Mouse (Mus musculus) fibroblast of lung, adult 2 months (primary cell): ENCODE measurements at regions not wholly inside any gene's neighbourhood (a gene's known extent, or its start where the extent isn't known, plus 50 kb on each side); places are given as distances from the start of the nearest gene placed in this dataset.

Source experiments
- DNase-seq: peaks from one replicate; pipeline ENCODE4 v3.0.0-alpha.2; 2011; ENCODE audit warnings: low read depth

DNA sequence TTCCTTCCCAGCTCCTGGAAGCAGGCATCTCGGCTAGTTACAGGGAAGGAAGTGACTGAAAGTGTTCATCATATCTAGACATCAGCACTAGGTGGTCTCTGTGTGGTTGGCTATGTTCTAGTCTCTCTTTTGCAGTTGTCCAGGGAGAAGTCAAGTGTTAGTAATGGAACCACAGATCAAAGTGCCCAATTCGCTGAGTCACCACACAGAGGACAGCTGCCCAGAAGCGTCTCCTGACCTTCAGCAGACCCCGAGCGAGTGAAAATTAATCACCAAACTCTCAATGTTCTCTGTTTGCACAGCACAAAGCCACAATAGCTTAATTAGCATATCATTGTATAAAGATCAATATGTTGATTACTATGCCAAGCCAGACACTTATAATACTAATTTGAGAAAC, 151.6 kb upstream of the Ncam1 start:
- no peak for DNase-seq

DNA sequence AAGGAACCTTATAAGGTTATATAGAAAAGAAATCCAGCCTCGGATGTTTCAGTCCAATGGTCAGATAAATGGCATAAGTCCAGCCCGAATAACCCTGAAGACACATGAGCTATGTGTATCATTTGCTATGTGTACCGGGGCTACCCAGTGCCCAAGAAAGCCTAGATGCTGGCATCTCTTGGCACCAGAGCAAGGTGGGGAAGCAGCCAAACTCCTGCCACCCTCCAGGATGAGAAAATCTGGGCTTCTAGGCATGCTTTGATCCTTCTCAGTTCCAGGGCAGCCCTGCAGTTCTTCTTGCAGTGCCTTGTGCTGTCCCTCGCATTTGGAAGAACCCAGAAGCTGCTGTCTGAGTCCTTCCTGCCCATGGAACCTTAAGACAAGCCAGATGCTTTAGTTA, 149.8 kb upstream of the Ncam1 start:
- DNase-seq, result no peak

DNA sequence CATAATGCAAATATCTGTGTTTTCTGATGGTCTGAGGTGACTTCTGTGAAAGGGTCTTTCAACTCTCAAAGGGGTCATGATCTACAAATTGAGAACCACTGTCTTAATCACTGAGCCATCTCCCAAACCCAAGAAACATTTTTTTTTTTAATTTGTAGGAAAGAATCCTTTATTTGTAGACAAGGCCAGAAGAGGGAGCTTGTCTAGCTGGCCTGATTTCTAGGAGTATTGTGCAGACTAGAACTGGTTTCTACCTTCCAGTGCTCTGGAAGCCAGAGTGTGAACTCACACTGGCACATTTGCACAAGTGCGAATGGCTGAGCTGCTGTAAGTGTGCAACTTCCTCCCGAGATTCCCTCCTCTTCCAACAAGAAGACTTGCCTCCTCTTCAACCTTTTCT, 148.1 kb upstream of the Ncam1 start:
- no peak for DNase-seq

DNA sequence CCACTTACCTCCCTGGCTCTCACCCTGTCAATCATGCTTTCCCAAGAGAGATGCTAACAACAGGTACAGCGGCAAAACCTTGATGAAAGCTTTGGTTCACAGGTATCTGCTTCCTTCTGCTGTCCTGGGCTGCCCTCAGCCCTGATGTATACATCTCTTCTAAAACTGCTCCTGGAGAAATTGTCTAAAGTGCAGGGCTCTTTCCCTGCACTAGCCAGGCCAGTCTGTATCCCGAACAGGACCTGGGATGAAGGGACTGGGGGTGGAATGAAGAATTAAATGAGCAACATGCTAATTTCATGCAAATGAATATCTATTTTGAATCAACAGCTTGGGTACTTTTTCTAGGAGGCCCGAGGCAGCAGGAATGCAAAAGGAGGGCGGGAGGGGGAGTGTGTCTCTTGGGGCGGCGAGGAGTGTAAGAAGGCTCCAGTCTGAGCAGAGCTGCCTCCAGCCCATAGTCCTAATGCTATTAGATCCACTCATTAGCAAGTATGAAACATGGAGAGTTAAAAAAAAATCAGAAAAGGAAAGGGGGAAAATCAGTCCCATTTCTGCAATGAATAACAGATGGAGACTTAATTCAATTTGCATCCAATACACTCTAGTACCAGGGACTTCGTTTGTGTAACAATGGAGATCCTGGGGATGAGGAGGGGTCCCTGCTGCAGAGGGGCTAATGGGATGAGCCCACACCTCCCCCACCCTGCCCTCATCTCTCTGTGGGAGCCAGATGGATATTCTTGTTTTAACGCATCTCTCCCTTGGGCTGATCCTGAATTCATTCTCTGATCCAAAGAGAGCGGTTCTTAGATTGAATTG, 137.0 kb upstream of the Ncam1 start:
- no peak for DNase-seq

DNA sequence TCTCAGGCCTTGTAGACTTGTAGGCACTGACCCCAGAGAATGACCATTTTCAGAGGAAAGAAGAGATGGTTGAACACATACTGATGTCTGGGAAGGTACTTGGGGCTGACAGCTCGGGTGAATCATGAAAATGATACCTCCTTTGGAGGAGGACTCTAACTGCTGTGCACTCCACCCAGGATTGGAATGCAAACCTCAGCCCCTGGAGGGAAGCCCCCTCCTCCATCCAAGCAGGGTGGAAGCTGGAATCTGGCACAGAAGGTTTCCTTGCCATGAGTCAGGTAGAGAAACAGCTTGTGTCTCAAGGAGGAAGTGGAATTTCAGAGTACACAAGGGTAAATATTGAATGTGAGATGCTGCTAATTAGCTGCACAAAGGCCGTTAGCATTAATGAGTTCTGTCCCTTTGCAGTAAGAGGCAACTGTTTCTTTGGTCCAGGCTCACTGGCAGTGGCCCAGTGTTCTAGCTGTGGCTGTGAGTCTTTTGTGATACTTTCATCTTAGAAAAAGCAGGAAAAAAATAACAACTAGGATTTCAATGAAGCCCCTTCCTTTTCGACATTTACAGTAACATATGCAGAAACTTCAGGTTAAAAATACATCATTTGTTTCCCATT, 129.4 kb upstream of the Ncam1 start:
- no peak for DNase-seq

DNA sequence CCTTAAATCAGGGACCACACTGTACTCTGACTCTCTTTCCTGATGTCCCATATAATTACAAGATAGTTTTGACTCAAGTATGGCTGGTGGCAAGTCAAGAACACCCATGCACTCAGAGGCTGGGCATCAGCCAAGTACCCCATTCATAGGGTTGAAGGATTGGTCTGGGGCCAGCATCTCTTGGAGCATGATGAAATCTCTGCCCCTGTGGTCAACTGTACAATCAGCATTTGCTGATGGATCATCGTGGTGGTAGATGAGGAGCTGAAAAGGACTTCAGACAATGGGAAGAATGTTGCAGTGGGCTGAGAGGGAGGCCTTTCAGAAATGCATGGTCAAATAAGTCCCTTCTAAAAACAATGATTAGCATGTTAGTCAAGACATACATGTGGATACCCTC, 128.6 kb upstream of the Ncam1 start:
- peak; percentile 35 for DNase-seq

DNA sequence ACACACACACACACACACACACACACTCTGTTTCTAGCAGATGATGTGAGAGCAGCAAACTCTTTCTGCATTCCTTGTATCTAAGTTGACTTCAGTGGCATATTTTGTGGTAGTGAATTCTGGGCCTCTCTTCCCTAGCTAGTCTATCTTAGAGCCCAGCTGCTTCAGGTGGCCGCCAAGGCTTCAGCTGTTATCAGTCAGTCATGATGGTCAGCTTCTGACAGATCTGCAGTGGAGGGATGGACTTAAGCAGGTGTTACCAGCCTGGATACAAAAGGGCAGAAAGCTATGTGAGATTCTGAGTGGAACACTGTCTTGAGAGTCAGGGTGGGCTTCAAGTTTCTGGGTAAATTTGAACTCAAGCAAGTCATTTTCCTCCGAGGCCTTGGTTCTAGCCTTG, 127.1 kb upstream of the Ncam1 start:
- no peak for DNase-seq

DNA sequence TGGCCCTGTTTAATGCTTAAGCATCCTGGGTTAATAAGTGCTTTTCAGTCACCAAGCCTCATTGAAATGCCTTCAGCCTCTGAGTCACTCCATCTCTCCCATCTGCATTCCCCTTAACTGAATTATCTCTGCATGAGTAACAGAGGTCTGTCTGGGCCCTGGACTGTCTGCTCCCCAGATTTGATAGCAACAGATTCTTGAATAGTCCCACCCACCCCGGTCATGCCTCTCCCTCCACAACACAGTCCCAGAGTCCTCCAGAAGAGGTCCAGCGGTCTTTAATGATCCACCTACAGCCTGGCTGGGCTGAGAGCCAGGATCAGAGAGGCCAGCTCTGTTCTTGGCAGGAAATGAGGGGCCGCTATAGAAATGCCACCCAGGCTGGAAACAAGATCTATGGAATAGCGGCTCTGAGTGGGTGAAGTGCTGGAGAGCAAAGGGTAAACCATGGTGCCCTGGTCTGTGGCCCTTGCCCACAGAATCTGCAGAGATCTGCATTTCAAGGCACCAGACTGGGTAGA, 125.3 kb upstream of the Ncam1 start:
- peak; percentile 54 for DNase-seq

DNA sequence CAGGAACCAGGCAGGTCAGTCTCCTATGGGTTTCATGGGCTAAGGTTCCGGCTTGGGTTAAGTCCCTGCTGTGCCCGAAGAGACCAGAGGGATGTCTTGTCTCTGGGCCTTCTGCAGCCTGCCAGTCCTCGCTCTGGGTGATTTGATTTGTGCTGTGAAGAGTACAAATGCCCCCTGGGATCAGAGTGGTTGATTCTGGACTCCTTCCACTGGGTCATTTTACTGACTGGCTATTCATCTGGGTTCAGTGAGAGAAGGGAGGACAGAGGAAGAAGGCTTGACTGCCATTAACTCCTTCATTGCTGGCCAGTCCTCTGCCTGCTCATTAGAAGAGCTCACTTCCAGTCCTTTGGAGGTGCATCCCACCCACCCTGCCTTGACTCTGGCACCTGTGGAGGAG, 124.0 kb upstream of the Ncam1 start:
- DNase-seq, result no peak

DNA sequence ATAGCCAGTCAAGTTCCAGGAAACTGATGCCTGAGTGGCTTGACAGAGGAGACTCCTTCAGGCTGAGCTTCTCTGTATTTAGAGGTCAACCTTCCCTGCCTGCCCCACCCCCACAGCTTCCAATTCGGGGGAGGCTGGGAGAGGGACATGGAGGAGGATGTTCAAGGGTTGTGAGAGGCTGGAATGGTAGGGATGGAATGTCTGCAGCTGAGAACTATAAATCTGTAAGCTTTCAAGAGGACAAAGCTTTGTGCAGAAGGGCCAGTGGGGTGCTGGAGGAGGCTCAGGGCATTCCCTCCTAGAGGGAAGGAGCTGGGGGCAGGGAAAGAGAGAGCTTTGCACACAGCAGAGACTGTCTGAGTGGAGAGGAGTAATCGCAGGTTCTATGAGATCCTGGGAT, 123.4 kb upstream of the Ncam1 start:
- DNase-seq, result no peak

DNA sequence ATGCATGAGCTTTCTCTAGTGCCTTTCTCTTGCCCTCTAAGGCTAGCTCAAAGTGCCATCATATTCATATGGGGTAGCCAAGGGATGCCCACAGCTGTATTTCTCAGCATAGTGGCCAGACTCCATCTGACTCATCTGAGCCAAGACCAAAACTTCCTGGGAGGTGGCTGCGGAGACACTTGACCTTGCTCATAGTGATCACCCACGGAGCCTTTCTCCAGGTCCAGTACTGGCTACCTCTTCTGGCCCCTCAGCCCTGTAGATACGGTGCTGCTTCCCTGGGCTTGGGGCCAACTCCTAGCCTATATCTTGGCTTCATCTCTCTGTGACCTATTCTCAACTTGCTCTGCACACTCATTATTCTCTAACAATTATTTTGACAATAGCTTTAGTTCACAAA, 122.6 kb upstream of the Ncam1 start:
- no peak for DNase-seq

DNA sequence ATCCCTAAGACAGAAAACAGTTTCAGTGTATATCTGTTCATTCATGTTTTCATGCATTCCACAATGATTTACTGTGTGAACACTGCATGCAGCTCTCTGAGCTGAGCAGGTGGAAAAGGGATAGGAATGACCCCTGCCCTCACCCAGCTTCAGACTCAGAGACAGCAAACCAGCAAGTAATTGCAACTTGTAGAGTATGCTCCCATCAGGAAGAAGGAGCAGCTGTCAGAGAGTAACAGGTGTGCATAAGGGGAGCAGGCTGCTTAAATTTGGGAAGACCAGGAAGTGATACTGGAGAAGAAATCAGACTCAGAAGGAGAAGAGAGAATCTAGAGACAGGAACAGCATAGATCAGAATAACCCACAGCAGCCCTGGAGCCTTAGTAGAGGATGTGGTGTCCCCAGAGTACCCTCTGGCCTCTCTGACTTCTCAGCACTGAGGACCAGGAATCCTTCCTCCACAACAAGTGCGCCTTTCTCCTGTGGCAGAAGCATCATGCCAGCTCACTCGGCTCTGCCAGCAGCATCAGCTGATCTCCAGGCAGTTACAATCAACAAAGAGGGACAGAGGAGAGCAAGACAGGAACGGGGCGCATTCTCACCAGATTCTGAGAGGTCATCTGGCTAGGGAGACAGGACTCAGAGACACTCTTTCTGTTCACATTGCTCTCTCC, 116.5 kb upstream of the Ncam1 start:
- no peak for DNase-seq

DNA sequence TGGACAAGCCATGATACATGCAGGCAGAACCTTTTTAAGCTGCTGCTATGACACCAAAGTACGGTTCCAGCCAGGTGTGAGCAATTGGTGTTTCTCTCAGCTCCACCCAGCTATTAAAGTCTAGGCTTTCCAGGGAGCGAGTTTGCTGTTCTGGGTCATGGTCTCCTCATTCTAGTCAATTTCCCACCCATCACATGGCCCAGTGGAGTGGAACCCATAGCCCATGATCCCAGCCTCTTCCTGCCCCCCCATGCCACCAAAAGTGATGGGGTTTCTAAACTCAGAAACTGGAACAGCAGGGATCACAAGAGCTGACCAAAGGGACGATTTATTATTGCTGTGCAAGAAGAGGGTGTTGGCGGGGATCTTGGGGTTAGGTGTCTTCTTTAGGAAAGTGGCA, 115.0 kb upstream of the Ncam1 start:
- DNase-seq, result no peak

DNA sequence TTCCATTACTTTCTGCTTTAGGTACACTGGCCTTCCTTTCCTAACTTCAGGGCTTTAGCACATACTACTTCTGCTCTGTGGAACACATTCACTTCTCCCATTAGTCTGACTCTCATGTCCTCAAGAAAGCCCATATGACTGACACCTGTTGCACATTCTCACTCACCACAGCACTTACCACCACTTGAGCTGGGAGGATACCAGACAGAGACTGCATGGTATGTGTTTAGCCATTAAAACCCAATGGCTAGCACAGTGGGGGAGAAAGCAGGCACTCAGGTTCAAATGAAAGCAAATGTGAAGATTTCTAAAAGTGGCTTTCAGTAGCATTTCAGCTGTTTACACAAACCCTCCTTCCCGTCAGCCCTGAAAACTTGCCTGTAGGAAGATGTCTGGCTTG, 113.6 kb upstream of the Ncam1 start:
- no peak for DNase-seq

DNA sequence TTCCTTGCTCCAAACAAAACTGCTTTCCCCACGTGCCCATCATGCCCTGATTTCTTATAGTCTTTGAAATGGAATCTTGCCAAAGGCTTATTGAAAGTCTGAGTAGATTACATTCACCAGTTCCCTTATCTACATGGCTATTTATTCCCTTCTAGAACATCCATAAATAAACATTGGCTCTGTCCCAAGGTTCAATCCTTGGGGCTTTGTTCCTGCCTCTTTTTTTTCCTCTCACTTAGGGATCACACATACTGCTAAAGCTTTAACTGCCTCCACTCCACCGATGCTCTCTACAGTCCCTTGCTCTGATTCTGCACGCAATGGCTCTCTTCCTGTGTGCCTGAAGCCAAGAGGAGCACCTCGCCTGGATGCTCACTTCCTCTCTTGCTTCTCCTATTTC, 107.6 kb upstream of the Ncam1 start:
- no peak for DNase-seq

DNA sequence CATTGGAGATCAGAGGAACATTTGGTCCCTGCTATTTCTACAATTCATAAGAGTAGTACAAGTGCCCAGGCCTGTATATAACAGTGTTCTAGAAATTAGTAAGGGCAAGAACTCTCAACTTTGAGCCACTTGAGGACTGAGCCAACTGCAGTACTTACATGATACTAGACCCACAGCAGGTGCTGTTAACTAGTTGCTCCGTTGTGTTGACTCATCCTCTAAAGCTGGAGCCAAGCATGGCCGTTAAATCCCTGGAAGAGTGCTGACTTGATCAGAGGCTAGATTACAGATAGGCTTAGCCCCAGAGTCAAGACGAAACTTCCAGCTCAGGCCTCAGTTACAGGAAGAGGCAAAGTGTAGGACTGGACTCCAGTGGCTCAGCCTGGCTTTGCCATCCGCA, 107.0 kb upstream of the Ncam1 start:
- no peak for DNase-seq

DNA sequence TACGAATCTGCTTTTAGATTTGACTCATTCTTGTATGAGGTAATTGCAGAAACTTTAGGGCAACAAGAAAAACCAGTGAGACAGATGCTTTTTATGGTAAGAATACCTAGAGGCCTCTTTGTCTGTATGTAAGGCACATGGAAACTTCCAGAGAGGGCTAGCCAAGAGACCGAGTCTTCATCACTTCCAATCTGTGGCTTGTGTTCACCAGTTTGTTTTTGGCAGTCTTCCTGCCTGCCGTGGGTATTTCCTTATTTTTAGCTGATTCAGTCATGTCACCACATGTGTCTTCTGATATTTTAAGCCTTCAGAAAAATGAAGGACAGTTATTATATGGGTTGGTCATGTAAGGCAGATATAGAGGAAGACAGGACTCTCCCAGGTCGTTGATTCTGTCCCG, 100.2 kb upstream of the Ncam1 start:
- DNase-seq, result peak; percentile 15

DNA sequence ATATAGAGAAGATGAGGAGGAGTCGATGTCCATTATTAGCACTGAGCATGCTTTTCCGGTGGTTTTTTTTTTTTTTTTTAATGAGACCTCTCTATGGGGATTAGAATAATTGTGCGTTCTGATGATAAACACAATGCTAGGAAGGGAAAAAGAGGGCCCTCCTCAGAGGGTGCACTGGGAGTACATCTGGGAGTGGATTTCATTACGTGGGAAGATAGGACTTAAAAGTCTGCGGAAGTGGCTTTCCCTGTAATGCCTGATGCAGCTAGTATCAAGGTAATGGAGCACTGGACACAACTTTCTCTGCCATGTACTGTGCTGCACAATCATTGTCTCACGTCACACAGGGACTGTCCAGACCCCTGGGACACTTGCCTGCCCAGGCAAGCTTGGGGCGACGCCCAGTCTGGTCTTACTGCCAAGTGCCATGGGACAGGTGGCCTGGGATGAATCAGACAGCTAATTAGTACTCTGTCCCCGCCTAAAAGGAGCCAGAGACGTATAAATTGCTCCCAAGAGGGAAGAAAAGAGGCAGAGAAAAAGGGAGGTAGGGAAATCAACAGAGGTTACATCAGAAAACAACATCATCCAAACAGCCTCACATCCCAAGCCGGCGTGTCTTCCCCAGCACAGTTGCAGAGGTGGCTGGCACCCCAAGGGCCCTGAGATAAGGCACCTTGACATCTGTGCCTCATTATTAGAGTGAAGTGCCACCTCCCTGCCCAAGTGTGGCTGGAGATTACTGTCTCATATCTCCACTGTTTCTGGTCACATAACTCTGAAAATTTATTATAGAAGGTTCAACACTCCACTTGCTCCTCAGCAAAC, 86.0 kb upstream of the Ncam1 start:
- no peak for DNase-seq

DNA sequence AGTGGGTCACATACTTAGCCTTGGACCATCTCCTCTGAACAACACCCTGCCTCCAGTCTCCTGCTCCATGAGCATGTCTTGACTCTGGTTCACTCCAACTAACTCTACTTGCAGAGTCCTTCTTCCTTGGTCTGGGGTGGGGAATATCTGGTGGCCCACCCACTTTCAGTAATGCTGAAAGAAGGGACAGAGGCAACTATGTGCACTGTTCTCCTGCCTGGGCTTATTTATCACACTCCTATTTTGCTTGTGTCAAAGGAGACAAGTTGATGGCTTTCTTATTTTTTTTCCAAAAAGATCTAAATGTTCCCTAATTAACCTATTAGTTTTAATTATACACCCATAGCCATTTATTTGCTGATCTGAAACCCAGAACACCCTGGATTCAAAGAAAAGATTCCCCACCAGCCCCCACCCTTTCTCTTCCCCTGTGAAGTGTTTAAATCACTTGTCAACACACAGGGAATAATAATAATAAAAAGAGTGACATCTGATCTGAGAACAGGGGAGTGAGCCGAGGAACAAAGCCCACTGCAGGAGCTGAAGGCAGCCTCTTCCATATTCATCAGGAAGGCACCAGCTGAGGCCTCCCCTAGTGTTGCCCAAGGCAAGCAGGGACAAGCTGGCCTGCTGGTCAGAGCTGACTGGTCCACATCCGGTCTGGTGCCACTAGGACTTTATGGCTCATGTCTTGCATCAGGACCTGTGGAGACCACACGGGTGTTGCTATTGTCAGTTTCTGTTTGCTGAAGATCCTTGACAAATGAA, 80.8 kb upstream of the Ncam1 start:
- no peak for DNase-seq

DNA sequence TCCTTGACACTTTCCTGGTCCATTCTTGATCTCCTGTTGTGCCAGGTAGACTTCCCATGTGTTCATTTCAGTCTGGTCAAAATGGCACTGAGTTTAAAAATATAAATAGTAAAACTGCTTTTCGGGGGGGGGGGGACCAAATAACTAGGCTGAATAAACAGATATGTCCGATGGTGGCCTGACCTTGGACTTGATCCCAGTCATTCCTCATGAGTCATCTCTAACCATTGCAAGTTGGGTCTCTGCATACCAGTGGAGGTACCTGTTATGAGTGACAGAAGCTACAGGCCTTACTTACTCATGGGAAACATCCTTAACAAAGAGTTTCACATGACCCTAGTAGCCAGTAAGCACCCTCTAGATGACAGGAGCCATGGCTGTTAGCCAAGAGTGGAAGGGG, 76.2 kb upstream of the Ncam1 start:
- peak; percentile 35 for DNase-seq

DNA sequence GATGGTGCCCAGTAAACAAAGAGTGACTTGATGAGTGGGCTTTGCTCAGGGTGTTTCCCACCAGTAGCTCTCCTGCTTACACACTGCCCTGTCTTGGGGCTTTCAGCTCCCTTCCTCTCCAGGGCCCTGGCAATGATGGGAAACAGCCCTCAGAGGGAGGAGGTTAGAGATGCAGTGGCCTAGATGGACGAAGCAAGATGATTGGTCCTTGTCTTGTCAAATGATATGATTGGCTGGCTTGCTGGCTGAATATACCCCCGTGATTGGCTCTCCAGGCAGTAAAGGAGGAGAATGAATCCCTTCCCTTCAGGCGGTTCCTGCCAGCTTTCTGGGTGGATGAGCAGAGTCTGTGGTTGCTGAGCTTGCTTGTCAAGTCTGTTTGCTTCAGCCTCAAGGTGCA, 74.8 kb upstream of the Ncam1 start:
- DNase-seq, result no peak

DNA sequence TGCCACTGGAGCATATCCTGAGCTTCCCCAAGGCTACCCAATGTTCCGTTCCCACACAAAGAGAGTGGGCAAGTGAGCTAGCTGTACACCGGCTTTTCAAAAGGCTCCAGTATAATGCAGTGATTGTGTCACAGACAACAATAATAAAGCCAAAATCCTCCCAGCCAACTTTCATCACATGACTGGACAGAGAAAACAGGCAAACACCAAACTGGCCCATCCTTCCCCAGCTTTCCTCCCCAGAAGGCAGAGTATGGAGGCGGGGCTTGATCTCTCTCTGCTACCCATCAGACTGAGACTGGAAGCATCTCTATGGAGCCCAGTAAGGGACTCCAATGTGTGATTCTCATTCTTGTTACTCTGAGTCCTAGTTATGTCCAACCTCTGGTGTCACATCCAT, 52.8 kb upstream of the Ncam1 start:
- no peak for DNase-seq
